Mouse (Mus musculus) bone marrow macrophage, adult 2 months (primary cell): ENCODE data around the gene Gnas. TPM values are rescaled to one million over a fixed set of nuclear protein-coding genes. Genes with fewer than 3 reads are reported as not detected.

Experiments used
- H3K27ac ChIP-seq: 2 replicates; pipeline ENCODE4 v1.5.1; 2012; ENCODE audit warnings: low read depth, low read length; ENCODE audit not compliant: insufficient read depth
- H3K4me1 ChIP-seq: 2 replicates; pipeline ENCODE4 v1.6.1; 2012; ENCODE audit warnings: low read length; ENCODE audit not compliant: control insufficient read depth, insufficient read depth
- H3K4me3 ChIP-seq: 2 replicates; pipeline ENCODE4 v1.5.1; 2012; ENCODE audit warnings: mild to moderate bottlenecking, low read length, moderate library complexity; ENCODE audit not compliant: insufficient read depth
- CTCF ChIP-seq: IDR thresholded peaks from 2 replicates; pipeline ENCODE4 v1.5.1; 2012; ENCODE audit warnings: low read depth, mild to moderate bottlenecking, low read length, moderate library complexity
- POLR2A ChIP-seq: IDR thresholded peaks from 2 replicates; pipeline ENCODE4 v1.6.1; 2012; ENCODE audit warnings: mild to moderate bottlenecking, low read depth, low read length, borderline replicate concordance
- polyA plus RNA-seq: library from polyadenylated mRNA; stranded (reverse); fragments of >200 nt; gene quantifications from 2 replicates; pipeline ENCODE4 v1.2.4, GENCODE M21; 2012; ENCODE audit not compliant: missing spikeins, insufficient read depth, insufficient read length

Gene Gnas
- 780 and 818 TPM in 2 replicates for polyA plus RNA-seq

DNA sequence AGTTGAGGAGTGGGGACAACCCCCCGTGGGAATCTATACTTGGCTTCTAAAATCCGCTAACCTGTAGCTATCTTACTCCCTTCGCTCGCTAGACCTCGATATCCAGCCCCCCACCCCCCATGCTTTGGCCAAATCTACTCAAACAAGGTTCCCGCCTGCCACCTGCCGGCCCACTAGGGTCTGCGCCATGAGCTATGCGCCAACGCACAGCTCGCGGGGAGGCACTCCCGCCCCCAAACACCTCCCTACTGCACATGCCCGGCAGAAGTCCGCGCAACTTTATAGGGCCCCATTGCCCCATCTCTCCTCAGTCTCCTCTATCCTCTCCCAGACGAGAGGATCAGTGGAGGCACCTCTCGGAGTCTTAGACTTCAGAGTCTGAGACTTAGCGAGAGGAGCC lies at the start of gene Gnas:
Gene Gnas, plus strand, starts transcription at position 310 of the 400 bp plus-strand sequence.
- H3K4me3 ChIP-seq = no peak within 1 kb of the TSS
- no peak within 1 kb of the TSS for H3K27ac ChIP-seq
- H3K4me1 ChIP-seq = no peaks in the 10 kb centered on the region
- TF ChIP-seq POLR2A = no peak
- no peak for TF ChIP-seq CTCF

- no peak overlapping the region for H3K27ac ChIP-seq
- H3K4me1 ChIP-seq = no peaks in the 10 kb centered on the region
- H3K4me3 ChIP-seq = no peak overlapping the region
- TF ChIP-seq POLR2A (no peak), CTCF (no peak)
Observed at GRCm38 (mm10) chr2:174242431-174242830, 41.7 kb upstream of the Gnas start.

DNA sequence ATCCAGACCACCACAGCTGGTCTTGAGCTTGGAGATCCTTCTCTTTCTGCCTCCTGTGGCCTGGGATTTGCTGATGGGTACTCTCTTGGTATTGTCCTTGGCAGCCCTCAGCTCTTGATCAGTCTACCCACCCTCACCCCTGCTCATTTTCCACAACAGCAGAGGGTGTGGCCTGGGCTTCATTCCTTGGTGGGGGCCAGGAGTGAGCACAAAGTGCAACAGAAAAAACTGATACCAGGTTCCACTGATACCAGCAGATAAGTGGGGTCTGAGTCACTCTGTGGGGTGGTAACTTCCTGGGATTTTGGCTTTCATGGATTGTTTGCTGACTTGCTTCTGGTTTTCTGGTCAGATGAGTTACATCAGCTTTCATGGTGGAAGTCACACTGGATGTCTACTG lies 32.2 kb upstream of the Gnas start:
- Histone ChIP-seq H3K4me3 (no peak overlapping the region), H3K4me1 (no peaks in the 10 kb centered on the region), H3K27ac (no peak overlapping the region)
- TF ChIP-seq POLR2A (no peak), CTCF (no peak)

- TF ChIP-seq CTCF (no peak), POLR2A (no peak)
- Histone ChIP-seq H3K4me1 (no peaks in the 10 kb centered on the region), H3K27ac (no peak overlapping the region), H3K4me3 (no peak overlapping the region)
Observed at GRCm38 (mm10) chr2:174257312-174257711, 26.8 kb upstream of the Gnas start.

DNA sequence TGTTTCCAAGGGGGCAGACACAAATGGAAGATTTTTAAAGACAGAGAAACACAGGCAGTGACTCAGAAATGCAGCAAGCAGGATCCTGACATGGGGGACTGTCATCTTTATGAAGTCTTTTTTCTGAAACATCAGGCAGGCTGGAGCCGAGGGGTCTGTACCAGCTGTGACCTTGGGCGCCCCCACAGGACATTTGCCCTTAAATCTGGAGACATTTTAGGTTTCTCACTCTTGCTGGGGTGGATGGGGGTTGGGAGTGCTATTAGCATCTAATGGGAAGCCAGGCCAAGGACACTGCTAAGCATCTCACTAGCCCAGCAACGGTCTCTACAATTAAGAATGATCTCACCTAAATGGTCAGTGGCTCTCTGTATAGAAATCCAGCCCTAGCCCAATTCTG lies 24.1 kb upstream of the Gnas start:
- Histone ChIP-seq H3K27ac (no peak overlapping the region), H3K4me3 (no peak overlapping the region), H3K4me1 (no peaks in the 10 kb centered on the region)
- TF ChIP-seq CTCF (no peak), POLR2A (no peak)

DNA sequence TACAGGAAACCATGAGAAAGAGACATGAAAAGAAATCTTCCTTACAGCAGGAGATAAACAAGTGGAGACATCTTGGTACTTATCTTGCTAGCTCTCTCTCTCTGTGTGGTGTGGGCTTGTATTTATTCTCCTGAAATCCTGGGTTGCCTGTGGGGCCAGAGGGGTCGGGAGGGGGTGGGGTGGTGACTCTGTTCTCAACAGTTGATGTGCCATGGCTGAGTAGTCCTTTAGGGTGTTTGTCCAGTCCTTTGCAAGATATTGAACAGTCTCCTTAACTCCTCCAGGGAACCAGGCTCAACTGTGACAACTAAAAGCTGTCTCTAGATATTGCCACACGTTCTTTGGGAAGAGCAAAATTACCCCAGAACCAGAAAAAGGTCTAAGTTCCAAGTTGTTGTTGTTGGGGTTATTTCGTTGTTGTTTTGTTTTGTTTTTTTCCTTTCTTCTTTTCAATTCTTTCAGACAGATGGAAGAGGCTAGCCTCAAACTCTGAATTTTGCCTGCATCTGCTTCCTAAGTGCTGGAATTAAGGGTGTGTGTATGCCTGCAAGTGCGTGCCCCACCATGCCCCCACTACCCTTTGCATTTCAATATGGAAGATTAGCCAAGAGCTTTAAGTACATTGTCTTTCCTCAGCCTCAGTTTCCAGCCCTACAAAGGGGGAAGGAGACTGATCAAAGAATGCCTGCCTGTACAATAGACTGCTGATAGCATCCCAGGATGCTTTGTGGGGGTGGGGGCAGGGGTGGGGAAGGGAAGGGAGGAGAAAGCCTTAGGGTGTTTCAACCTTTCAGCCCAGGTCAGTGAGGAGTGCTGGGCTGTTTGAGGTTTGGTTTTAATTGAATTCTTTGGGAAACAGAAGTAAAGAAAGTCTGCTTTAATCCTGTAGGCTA lies 23.0 kb upstream of the Gnas start:
- no peak for TF ChIP-seq CTCF
- TF ChIP-seq POLR2A = no peak
- H3K4me1 ChIP-seq = no peaks in the 10 kb centered on the region
- H3K4me3 ChIP-seq = no peak overlapping the region
- H3K27ac ChIP-seq = no peak overlapping the region

DNA sequence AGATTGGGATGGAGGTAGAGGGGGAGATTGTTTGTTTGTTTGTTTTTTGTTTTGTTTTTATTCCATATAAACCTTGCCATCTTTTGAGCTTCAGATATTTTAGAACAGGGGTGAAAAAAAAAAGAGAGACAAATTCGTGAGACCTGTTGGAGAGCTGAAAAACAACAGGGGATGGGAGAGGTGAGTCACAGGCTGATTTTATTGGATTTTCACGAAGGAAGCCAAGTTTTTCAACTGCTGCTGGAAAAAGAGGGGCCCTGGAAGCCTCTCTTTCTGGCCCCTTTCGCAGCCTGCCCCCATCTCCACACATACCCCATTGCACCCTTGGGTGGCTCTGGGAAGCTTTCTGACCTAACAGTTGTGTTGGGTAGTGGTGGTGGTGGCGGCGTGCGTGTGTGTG lies 22.3 kb upstream of the Gnas start:
- TF ChIP-seq CTCF (no peak), POLR2A (no peak)
- no peaks in the 10 kb centered on the region for H3K4me1 ChIP-seq
- H3K4me3 ChIP-seq = no peak overlapping the region
- no peak overlapping the region for H3K27ac ChIP-seq

DNA sequence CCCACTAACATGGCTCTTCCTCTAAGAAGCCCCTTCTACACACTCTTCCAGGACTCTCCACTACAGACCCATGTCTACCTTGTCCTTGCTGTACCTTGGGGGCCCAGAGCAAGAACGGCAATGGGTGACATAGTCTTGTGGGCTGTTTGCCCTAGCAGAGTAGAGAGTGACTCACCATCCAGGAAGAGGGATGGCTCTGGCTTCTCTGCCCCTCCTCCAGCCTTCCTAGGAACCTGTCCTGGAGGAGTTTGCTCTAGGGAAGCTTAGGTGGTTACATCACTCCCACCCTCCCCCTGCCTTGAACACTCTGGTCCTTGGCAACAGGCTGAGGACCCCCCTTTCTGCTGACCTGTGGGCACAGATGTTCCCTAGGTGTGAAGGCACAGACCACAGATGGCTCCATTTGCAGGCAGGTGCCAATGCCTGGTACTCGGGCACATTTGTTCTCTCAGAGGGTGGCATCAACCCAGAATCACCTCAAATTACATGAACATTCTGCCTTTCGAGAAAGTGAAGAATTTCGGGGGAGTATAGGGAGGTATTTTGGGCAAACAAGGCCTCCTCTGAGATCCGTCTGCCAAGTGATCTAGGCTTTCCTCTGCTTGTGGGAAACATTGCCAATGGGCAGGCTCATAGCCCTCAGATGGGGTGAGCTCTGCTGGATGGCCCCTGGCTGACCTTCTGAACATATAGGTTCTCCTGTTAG lies 20.9 kb upstream of the Gnas start:
- Histone ChIP-seq H3K4me3 (no peak overlapping the region), H3K4me1 (no peaks in the 10 kb centered on the region), H3K27ac (no peak overlapping the region)
- no peak for TF ChIP-seq POLR2A
- no peak for TF ChIP-seq CTCF

- TF ChIP-seq CTCF (no peak), POLR2A (no peak)
- Histone ChIP-seq H3K4me1 (no peaks in the 10 kb centered on the region), H3K27ac (no peak overlapping the region), H3K4me3 (no peak overlapping the region)
Observed at GRCm38 (mm10) chr2:174264248-174264647, 19.9 kb upstream of the Gnas start.

DNA sequence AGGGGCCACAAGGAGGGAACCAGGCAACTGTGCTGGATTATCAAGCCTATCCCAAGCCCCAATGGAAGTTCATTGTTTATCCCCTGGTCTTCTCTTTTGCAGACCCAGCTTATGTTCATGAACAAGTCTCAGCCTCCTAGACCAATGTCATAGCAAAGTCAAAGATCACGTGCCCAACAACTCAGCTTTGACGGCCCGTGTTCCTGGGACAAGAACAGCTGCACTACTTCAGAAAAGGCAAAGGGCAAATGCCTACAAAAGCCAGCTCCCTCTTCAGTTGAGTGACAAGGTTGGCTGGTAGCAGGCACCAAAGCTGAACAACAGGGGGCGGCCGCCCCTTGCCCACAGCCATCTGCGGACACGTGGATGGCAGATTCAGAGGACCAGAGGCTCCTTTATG lies 13.7 kb upstream of the Gnas start:
- Histone ChIP-seq H3K27ac (no peak overlapping the region), H3K4me3 (no peak overlapping the region), H3K4me1 (no peaks in the 10 kb centered on the region)
- TF ChIP-seq CTCF = no peak
- TF ChIP-seq POLR2A = no peak
